Mouse (Mus musculus): ENCODE data around the gene Urgcp. TPM values are rescaled to one million over a fixed set of nuclear protein-coding genes. Genes with fewer than 3 reads are reported as not detected.

Urgcp gene
- 10 to 100 TPM; 17.5 to 23.4 TPM for total RNA-seq (2023)

GRCm38 (mm10) chr11:5761820-5762632 lies at the start of gene Urgcp:
Gene Urgcp, minus strand, starts transcription at chr11:5762376.

GRCm38 (mm10) chr11:5803551-5803981 lies 41.4 kb upstream of the Urgcp start, which contains the start of gene Pgam2:
Gene Pgam2, minus strand, starts transcription at chr11:5803733.

GRCm38 (mm10) chr11:5788056-5789014 lies 26.2 kb upstream of the Urgcp start, which contains the start of gene Dbnl:
Gene Dbnl, plus strand, starts transcription at chr11:5788488.

GRCm38 (mm10) chr11:5715630-5716105 lies 46.5 kb downstream of the Urgcp start, which contains the start of gene Mrps24:
Gene Mrps24, minus strand, starts transcription at chr11:5715680.

Other genes with a start within 250 kb of the Urgcp start
- gene Xbp1, start 241.7 kb downstream of the Urgcp start, total RNA-seq (2023): 100 to 1,000 TPM; 295 to 308 TPM
- 10 to 100 TPM; 22.7 to 23.1 TPM for gene Ccdc117, start 220.2 kb downstream of the Urgcp start, total RNA-seq (2023)
- gene Ankrd36, start 192.7 kb downstream of the Urgcp start, total RNA-seq (2023): not detected
- 10 to 100 TPM; 49.2 to 50.8 TPM for gene Mrps24, start 46.7 kb downstream of the Urgcp start, total RNA-seq (2023)
- 100 to 1,000 TPM; 163 to 166 TPM for gene Dbnl, start 26.1 kb upstream of the Urgcp start, total RNA-seq (2023)
- not detected for gene Pgam2, start 41.4 kb upstream of the Urgcp start, total RNA-seq (2023)
- 10 to 100 TPM; 30.4 to 34.0 TPM for gene Polm, start 75.6 kb upstream of the Urgcp start, total RNA-seq (2023)
- gene Aebp1, start 99.6 kb upstream of the Urgcp start, total RNA-seq (2023): 1 to 10 TPM; 1.0 to 1.3 TPM
- 10 to 100 TPM; 20.0 to 21.5 TPM for gene Pold2, start 115.9 kb upstream of the Urgcp start, total RNA-seq (2023)
- gene Myl7, start 136.4 kb upstream of the Urgcp start, total RNA-seq (2023): not detected
- gene Gck, start 187.7 kb upstream of the Urgcp start, total RNA-seq (2023): not detected
- gene Ykt6, start 193.3 kb upstream of the Urgcp start, total RNA-seq (2023): 10 to 100 TPM; 51.8 to 57.2 TPM

Measured in monocyte, adult 59 days (primary cell).